Mouse (Mus musculus) hematopoietic stem cell, adult 5-6 weeks (primary cell): ENCODE results near the gene Rtn4rl1. TPM values are rescaled to one million over a fixed set of nuclear protein-coding genes. Genes with fewer than 3 reads are reported as not detected.
A peak's percentile ranks its signal among the peaks of the same experiment; 100 is the strongest.

Source experiments
- ATAC-seq, 2 experiments: fragments of 125-278 bp in 1 of 2; replicated peaks in 1 of 2; 2 replicates each; pipeline ENCODE4 v1.8.0; 2016 to 2017; ENCODE audit warnings: inconsistent platforms in 2 of 2, mild to moderate bottlenecking in 2 of 2, moderate number of reproducible peaks in 2 of 2, low read depth in 1 of 2, moderate TSS enrichment in 1 of 2; ENCODE audit not compliant: low FRiP score in 2 of 2, poor library complexity in 2 of 2, severe bottlenecking in 2 of 2, insufficient read depth in 1 of 2, low TSS enrichment in 1 of 2
- total RNA-seq: library from RNA; stranded (forward); fragments of 172-1452, 232-1000 nt; gene quantifications from 2 replicates; pipeline ENCODE4 v1.2.3, GENCODE M21; 2017

Rtn4rl1 gene
- total RNA-seq: 0.84 TPM in 1 of 2 replicates, not detected in the other

DNA sequence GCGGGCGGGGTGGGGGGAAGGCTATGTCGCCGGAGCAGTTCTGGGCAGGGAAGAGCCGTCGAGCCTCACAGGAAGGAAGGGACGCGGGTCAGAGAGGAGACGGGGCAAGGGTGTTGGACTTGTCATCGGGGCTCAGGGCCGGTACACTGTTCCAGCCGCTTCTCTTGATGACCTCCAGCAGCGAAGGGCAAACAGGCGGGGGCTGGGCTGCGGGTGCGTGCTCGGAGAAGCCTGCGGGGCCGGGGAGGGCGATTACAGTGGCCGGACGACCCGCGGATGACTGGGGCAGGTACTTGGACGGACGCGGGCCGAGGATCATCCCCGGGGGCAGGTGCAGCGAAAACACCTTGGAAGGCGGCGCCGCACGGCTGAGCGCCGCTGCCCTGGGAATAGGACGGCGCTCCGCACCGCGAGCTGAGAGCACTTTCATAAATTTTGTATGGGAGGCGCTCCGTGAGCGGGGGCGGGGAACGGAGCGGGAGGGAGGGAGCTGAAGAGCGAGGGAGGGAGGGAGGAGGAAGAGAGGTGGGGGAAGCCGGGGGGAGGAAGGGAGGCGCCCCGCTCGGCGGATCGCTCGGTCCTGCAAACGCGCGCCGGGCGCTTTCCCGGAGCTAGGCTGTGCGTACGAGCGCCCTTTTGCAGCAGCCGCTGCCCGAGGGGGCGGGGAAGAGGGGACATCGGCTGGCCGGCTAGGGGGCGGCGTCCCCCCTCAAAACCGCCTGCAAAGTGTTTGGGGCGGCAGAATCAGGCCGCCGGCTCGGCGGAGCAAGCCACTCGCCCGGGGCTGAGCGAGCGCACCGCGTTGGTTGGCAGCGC is at the start of gene Rtn4rl1:
Gene Rtn4rl1, plus strand, starts transcription at position 528 of the 816 bp plus-strand sequence.
- no peak for ATAC-seq

GRCm38 (mm10) chr11:75145841-75146240 is 47.7 kb upstream of the Rtn4rl1 start:
- ATAC-seq: no peak

GRCm38 (mm10) chr11:75147106-75147845 is 46.3 kb upstream of the Rtn4rl1 start:
- ATAC-seq: peak; percentile 44 to 75; a peak in 3 of 4 replicates

GRCm38 (mm10) chr11:75147846-75148168 is 45.8 kb upstream of the Rtn4rl1 start:
- ATAC-seq: peak; percentile 12 to 38; a peak in 2 of 4 replicates

DNA sequence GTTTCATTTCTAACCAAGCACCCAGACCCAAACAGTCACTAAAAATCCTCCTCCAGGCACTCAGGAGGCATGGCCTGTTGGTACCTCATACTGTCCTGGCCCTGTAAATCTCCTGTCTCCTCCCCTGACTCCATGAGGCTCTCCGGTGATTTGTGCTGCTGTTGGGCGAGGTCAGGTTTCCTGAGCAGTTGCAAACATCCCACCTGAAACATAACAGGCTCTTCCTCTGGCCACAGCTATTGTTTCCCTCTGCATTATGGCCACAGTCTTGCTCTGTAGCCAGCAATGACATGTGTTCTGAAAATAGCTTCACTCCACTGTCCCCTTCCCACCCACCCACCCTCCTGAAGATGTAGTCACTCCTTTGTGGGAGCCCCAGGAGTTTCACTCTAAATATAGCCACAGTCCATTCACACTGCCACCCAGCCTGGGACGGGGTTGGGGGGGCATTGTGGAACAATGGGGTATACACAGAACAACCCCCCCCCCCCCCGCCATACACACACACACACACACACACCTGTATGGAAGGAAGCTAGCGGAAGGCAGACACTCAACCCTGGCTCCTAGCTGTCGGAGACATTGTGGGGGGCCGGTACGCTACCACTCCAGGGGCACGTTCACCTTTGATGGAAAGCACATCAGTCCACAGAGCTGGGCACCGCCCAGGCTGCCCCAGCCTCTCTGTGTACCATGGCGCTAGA is 45.1 kb upstream of the Rtn4rl1 start:
- ATAC-seq: no peak

DNA sequence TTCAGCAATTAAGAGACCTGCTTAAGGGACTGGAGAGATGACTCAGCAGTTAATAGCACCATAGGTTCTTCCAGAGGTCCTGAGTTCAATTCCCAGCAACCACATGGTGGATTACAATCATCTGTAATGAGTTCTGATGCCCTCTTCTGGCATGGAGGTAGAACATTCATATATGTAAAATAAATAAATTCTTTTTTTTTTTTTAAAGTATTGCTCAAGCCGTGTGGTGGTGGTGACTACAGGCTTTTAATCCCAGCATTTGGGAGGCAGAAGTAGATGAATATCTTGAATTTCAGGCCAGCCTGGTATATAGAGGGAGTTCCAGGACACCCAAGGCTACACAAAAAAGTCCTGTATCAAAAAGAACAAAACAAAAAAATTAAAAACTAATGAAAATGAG is 43.2 kb upstream of the Rtn4rl1 start:
- ATAC-seq: no peak

- peak; percentile 88 to 90 for ATAC-seq
Measured at GRCm38 (mm10) chr11:75152603-75153557, 40.7 kb upstream of the Rtn4rl1 start.

DNA sequence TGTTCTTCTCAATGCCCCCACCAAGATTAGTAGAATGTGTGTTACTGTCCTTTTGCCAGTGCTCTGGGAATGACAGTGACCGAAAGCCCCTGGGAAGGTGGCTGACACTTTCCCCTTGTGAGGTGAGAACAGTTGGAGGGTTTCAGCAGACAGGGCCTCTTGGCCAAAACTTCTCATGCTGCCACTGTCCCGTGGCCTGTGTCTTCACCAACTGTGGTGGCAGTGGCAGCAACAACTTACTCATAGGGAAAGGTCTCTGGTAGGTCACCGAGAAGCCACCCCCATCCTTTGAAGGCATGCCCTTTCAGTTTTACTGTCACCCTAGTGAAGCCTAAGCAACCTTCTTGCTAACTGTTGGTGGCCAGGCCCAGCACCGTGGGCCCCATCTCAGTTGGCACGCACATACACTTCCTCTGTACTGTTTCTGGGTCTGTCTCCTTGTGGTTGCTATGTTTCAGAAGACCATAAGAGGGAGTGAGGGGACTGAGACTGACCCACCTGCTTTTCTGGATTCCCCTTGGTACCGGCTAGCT is 39.5 kb upstream of the Rtn4rl1 start:
- ATAC-seq: peak; percentile 67 to 80

- ATAC-seq: no peak
Measured at GRCm38 (mm10) chr11:75155985-75156384, 37.6 kb upstream of the Rtn4rl1 start.

DNA sequence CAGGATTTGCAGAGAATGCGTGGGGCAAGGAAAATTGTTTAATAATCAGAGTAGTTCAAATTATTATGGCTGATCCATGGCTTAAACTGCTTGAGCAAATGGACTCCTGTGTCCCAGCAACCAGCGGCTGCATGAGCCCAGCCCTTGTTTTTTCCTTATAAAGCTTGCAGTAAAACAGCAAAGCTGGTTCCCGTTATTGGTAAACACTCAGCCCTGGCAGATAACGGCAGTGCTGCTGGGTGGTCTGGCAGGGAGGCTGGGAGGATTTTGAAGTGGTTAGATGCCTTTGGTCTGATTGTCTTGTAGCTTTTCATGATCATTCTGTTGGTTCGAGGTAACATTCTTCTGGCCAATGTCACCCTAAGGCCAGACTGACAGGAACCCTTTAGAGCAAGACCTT is 37.2 kb upstream of the Rtn4rl1 start:
- ATAC-seq: no peak

DNA sequence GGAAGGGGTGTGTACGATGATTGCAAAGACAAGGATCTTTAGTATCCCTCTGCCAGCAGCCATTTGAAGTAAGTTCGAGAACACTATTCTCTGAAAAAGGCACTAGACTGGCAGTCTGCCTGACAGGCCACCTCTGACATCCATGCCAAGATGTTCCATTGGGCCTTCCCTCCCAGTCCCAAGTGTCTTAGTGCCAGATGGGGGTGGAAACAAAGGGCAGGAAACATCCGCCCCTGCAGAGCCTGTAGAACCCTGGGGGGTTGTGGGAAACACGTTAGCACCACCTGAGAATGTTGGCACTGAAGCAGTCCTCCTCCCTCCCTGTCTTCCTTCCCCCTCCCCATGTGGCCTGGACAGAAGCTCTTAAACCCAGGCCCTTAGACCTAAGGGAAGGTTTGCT is 36.5 kb upstream of the Rtn4rl1 start:
- ATAC-seq: no peak

DNA sequence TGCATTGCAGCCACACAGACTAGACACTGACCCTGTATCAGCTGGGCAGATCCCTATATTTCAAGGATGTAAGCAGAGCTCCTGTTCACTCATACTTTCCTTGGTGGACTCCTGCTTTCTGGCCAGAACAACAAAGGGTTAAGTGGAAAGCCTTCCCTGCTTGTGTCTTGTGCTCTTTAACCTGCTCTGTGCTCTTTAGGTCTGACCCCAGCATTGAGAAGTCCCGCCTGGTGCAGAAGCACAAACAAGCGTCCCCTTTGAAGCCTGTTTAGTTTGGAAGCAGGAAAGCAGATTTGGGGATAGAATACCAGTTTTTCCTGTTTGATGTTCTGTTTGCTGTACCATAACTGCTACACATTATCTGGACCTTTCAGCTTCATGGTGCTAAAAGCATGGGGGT is 35.7 kb upstream of the Rtn4rl1 start:
- ATAC-seq: no peak

GRCm38 (mm10) chr11:75158432-75158831 is 35.2 kb upstream of the Rtn4rl1 start:
- peak; percentile 22 to 40; a peak in 1 of 4 replicates for ATAC-seq

DNA sequence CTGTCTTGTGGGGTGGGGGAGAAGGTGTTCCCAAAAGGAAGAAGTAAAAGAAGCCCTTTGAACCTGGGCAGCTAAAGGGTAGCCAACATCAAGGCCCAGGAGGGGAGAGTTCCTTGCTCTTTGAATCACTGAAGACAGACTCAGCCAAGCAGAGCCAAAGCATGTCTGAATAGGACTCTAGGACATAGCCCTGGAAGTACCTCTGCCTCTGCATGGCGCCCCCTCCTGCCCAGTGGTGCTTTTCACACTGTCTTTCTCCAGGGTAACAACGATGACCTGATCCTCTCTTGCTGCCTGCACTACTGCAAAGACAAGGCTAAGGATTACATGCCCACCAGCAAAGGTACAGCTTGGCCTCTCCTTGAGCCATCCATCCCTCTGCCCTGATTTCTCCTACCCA is 34.0 kb upstream of the Rtn4rl1 start:
- ATAC-seq: 0 out of 4 replicates have a peak, but pooled peaks of 1 of the 2 experiments have one; percentile 28

DNA sequence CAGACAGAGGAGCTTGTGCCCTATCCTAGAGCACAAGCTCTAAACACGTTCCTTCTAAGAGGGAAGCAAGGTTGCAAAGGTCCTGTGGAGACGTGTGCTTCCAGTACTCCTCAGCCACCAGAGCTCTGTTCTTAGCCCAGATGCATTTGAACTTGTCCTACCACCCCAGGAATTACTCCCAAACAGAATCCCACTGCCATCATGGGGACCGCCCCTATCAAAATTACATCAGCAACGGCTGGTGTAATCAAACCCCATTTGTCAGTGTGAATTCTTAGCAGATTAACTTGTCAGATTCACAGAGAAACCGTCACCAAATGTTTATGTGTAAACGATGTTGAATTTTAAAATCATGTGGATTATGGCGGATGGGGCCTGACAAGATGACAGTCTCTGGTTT is 32.6 kb upstream of the Rtn4rl1 start:
- ATAC-seq: no peak

GRCm38 (mm10) chr11:75161417-75162008 is 32.1 kb upstream of the Rtn4rl1 start:
- ATAC-seq: no peak
